Mouse (Mus musculus): Measurements from ENCODE around the gene Il10. TPM values are rescaled to one million over a fixed set of nuclear protein-coding genes. Genes with fewer than 3 reads are reported as not detected.

The Il10 gene
- polyA plus RNA-seq, 1 experiment = not detected

GRCm38 (mm10) chr1:130993574-130994154 lies 26.0 kb upstream of the Il10 start:
- Histone ChIP-seq H3K27ac (ENCODE audit: control insufficient read depth, insufficient read depth, low read depth, low read length) (no peak overlapping the region), H3K4me3 (ENCODE audit: control insufficient read depth, low read depth, low read length) (no peak overlapping the region), H3K4me1 (ENCODE audit: control insufficient read depth, insufficient read depth, low read length) (no peaks in the 10 kb centered on the region), H3K27me3 (ENCODE audit: control insufficient read depth, insufficient read depth, low read length) (no peaks in the 10 kb centered on the region), H3K36me3 (ENCODE audit: control insufficient read depth, insufficient read depth, low read length) (no peaks in the 10 kb centered on the region)
- TF ChIP-seq POLR2A (IDR thresholded peaks at IDR 0.05; ENCODE audit: control insufficient read depth, low read depth, low read length) (no peak), CTCF (IDR thresholded peaks at IDR 0.05; ENCODE audit: control insufficient read depth, insufficient read depth, insufficient replicate concordance, low read depth, low read length) (no peak)

GRCm38 (mm10) chr1:130995515-130995914 lies 24.1 kb upstream of the Il10 start:
- H3K27me3 ChIP-seq (ENCODE audit: control insufficient read depth, insufficient read depth, low read length) = no peaks in the 10 kb centered on the region
- H3K4me1 ChIP-seq (ENCODE audit: control insufficient read depth, insufficient read depth, low read length) = no peaks in the 10 kb centered on the region
- H3K4me3 ChIP-seq (ENCODE audit: control insufficient read depth, low read depth, low read length) = no peak overlapping the region
- no peaks in the 10 kb centered on the region for H3K36me3 ChIP-seq (ENCODE audit: control insufficient read depth, insufficient read depth, low read length)
- TF ChIP-seq POLR2A (IDR thresholded peaks at IDR 0.05; ENCODE audit: control insufficient read depth, low read depth, low read length) = no peak
- no peak for TF ChIP-seq CTCF (IDR thresholded peaks at IDR 0.05; ENCODE audit: control insufficient read depth, insufficient read depth, insufficient replicate concordance, low read depth, low read length)
- H3K27ac ChIP-seq (ENCODE audit: control insufficient read depth, insufficient read depth, low read depth, low read length) = no peak overlapping the region

- no peak overlapping the region for H3K27ac ChIP-seq (ENCODE audit: control insufficient read depth, insufficient read depth, low read depth, low read length)
- TF ChIP-seq CTCF (IDR thresholded peaks at IDR 0.05; ENCODE audit: control insufficient read depth, insufficient read depth, insufficient replicate concordance, low read depth, low read length) (no peak), POLR2A (IDR thresholded peaks at IDR 0.05; ENCODE audit: control insufficient read depth, low read depth, low read length) (no peak)
- no peak overlapping the region for H3K4me3 ChIP-seq (ENCODE audit: control insufficient read depth, low read depth, low read length)
- no peaks in the 10 kb centered on the region for H3K4me1 ChIP-seq (ENCODE audit: control insufficient read depth, insufficient read depth, low read length)
- no peaks in the 10 kb centered on the region for H3K27me3 ChIP-seq (ENCODE audit: control insufficient read depth, insufficient read depth, low read length)
- H3K36me3 ChIP-seq (ENCODE audit: control insufficient read depth, insufficient read depth, low read length) = no peaks in the 10 kb centered on the region
Measured at GRCm38 (mm10) chr1:130996356-130996755, 23.3 kb upstream of the Il10 start.

GRCm38 (mm10) chr1:130997441-130997840 lies 22.2 kb upstream of the Il10 start:
- H3K4me1 ChIP-seq (ENCODE audit: control insufficient read depth, insufficient read depth, low read length) = no peaks in the 10 kb centered on the region
- no peaks in the 10 kb centered on the region for H3K36me3 ChIP-seq (ENCODE audit: control insufficient read depth, insufficient read depth, low read length)
- H3K4me3 ChIP-seq (ENCODE audit: control insufficient read depth, low read depth, low read length) = no peak overlapping the region
- H3K27me3 ChIP-seq (ENCODE audit: control insufficient read depth, insufficient read depth, low read length) = no peaks in the 10 kb centered on the region
- no peak overlapping the region for H3K27ac ChIP-seq (ENCODE audit: control insufficient read depth, insufficient read depth, low read depth, low read length)
- TF ChIP-seq CTCF (IDR thresholded peaks at IDR 0.05; ENCODE audit: control insufficient read depth, insufficient read depth, insufficient replicate concordance, low read depth, low read length) (no peak), POLR2A (IDR thresholded peaks at IDR 0.05; ENCODE audit: control insufficient read depth, low read depth, low read length) (no peak)

- Histone ChIP-seq H3K4me3 (ENCODE audit: control insufficient read depth, low read depth, low read length) (no peak overlapping the region), H3K4me1 (ENCODE audit: control insufficient read depth, insufficient read depth, low read length) (peaks cover 3% of the 10 kb centered on the region), H3K36me3 (ENCODE audit: control insufficient read depth, insufficient read depth, low read length) (no peaks in the 10 kb centered on the region), H3K27me3 (ENCODE audit: control insufficient read depth, insufficient read depth, low read length) (no peaks in the 10 kb centered on the region), H3K27ac (ENCODE audit: control insufficient read depth, insufficient read depth, low read depth, low read length) (no peak overlapping the region)
- TF ChIP-seq CTCF (IDR thresholded peaks at IDR 0.05; ENCODE audit: control insufficient read depth, insufficient read depth, insufficient replicate concordance, low read depth, low read length) (no peak), POLR2A (IDR thresholded peaks at IDR 0.05; ENCODE audit: control insufficient read depth, low read depth, low read length) (no peak)
Measured at GRCm38 (mm10) chr1:130998321-130998720, 21.3 kb upstream of the Il10 start.

- Histone ChIP-seq H3K4me3 (ENCODE audit: control insufficient read depth, low read depth, low read length) (no peak overlapping the region), H3K27me3 (ENCODE audit: control insufficient read depth, insufficient read depth, low read length) (no peaks in the 10 kb centered on the region), H3K4me1 (ENCODE audit: control insufficient read depth, insufficient read depth, low read length) (peaks cover 5% of the 10 kb centered on the region), H3K36me3 (ENCODE audit: control insufficient read depth, insufficient read depth, low read length) (no peaks in the 10 kb centered on the region), H3K27ac (ENCODE audit: control insufficient read depth, insufficient read depth, low read depth, low read length) (no peak overlapping the region)
- TF ChIP-seq CTCF (IDR thresholded peaks at IDR 0.05; ENCODE audit: control insufficient read depth, insufficient read depth, insufficient replicate concordance, low read depth, low read length) = no peak
- no peak for TF ChIP-seq POLR2A (IDR thresholded peaks at IDR 0.05; ENCODE audit: control insufficient read depth, low read depth, low read length)
Measured at GRCm38 (mm10) chr1:130999708-131000107, 19.9 kb upstream of the Il10 start.

- Histone ChIP-seq H3K27me3 (ENCODE audit: control insufficient read depth, insufficient read depth, low read length) (no peaks in the 10 kb centered on the region), H3K4me3 (ENCODE audit: control insufficient read depth, low read depth, low read length) (no peak overlapping the region), H3K27ac (ENCODE audit: control insufficient read depth, insufficient read depth, low read depth, low read length) (no peak overlapping the region), H3K4me1 (ENCODE audit: control insufficient read depth, insufficient read depth, low read length) (peaks cover 5% of the 10 kb centered on the region), H3K36me3 (ENCODE audit: control insufficient read depth, insufficient read depth, low read length) (no peaks in the 10 kb centered on the region)
- no peak for TF ChIP-seq CTCF (IDR thresholded peaks at IDR 0.05; ENCODE audit: control insufficient read depth, insufficient read depth, insufficient replicate concordance, low read depth, low read length)
- no peak for TF ChIP-seq POLR2A (IDR thresholded peaks at IDR 0.05; ENCODE audit: control insufficient read depth, low read depth, low read length)
Measured at GRCm38 (mm10) chr1:131000296-131000695, 19.3 kb upstream of the Il10 start.
